Mouse (Mus musculus) thymus, postnatal 0 days (tissue): ENCODE measurements around the gene BC025920. TPM values are rescaled to one million over a fixed set of nuclear protein-coding genes. Genes with fewer than 3 reads are reported as not detected.
"Not testable (repeated sequence)": the region's sequence is repeated elsewhere in the genome, so short reads cannot be mapped to it uniquely, and the experiment has no call there.

Experiments used
- DNase-seq: peaks from one replicate; pipeline ENCODE4 v3.0.0-alpha.2; 2015; ENCODE audit warnings: low spot score
- polyA plus RNA-seq: library from polyadenylated mRNA; unstranded; fragments of >200 nt; fragmentation: Nextera tagmentation; extraction: Ambion mirVana; gene quantifications from 2 replicates; pipeline ENCODE4 v1.2.1, GENCODE M21; 2015

Gene BC025920
- polyA plus RNA-seq, 1 experiment from 2014 or later: 0.98 TPM

- DNase-seq: peak; percentile 77
Observed at GRCm38 (mm10) chr10:81602741-81603151, 3.3 kb upstream of the BC025920 start.

DNA sequence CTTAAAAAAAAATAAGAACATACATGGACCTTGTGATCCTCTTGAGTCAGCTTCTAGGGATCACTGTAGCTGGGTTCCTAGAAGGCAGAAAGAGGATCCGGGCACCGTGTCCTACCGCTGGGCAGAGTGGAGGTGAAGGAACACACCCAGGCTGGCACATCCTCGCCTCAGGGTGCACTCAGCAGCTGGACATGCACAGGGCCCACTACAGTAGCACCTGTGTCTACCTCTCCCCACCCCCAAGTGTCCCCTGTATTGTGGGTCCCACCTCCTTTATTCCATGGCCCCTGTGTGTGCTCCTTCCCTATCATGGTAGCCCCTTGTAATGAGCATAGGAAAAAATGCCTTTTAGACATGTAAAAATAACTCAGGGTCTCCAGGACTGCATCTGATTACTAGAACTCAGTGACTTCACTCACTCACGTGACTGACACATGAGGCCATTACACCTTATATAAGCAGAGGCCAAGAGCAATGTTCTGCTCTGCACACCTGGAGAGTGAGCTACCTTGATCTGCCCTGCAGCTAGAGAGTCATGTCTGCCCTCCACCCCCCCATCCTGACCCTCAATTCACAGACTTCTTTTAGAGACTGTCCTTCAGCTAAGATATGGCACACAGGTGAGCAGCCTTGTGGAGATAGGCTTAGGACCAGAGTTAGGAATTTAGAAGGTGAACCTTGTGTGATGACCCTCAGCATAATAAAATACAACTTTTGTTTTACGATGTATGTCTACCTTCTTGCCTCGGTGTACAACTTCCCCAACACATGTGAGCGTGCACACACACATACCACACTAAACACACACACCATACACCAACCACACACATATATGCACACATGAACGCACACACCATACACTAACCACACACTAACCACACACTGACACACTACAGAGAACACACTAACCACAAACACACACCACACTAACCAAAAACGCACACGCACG is 1.8 kb upstream of the BC025920 start:
- DNase-seq: peak; percentile 21

- peak; percentile 94 for DNase-seq
Observed at GRCm38 (mm10) chr10:81604968-81605665, 953 bp upstream of the BC025920 start.

- no peak for DNase-seq
Observed at GRCm38 (mm10) chr10:81605666-81605973, 450 bp upstream of the BC025920 start.

GRCm38 (mm10) chr10:81608308-81608707 is 2.2 kb downstream of the BC025920 start:
- no peak for DNase-seq

DNA sequence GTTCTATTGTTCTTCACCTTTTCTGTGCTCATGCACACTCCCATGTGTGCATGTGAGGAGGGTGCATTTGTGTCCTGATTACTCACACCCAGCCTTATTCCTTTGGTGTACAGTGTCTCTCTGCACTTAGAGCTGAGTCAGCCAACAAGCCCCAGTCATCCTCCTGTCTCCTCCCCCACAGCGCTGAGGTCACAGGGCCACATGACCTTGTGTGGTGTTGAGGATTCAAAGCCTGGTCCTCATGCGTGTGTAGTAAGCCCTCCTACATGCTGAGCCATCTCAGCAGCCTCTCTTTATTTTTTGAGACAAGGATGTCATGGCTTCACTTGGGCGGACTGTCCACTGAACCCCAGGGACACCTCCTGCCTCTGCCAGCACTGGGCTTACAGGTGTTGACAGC is 6.7 kb downstream of the BC025920 start:
- DNase-seq: no peak

GRCm38 (mm10) chr10:81615486-81615885 is 9.4 kb downstream of the BC025920 start:
- DNase-seq: no peak

DNA sequence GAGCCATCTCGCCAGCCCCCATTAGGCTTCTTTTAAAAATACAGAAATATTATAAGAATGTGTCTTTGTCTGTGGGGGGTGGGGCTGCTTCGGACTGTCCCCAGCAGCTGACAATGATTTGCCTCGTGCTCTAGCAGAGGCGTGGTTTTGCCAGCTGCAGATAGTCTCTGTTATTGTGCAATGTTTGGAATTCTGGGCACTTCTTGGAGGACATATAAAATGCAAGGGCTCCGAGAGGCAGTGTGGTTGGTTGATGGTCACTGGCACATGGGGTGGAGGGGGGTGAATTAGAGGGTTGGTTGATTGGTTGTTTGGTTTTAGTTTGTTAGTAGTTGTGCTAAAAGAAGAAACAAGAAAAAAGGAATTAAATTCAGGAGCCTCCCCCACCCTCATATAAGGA is 13.9 kb downstream of the BC025920 start:
- DNase-seq: no peak

DNA sequence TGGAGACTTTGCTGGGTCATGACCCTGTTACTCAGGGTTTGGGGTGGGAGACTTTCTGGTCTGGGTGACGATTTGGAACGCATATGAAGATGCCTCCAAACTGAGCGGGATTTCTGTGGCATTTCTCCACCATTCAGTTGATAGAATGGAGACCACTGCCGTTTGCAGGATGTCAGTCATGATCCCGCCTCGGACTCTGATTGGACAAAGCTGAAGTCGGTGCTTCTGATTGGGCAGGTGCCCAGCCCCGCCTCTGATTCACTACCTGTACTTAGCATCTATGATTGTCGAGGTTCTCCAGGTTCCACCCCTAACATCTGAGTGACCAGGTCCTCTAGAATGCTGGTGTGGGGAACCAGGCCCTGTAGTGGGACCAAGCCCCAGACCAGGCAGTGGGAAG is 14.7 kb downstream of the BC025920 start:
- no peak for DNase-seq

- DNase-seq: no peak
Observed at GRCm38 (mm10) chr10:81623441-81623840, 17.4 kb downstream of the BC025920 start.

GRCm38 (mm10) chr10:81626101-81626993 is 20.3 kb downstream of the BC025920 start:
- no peak for DNase-seq

DNA sequence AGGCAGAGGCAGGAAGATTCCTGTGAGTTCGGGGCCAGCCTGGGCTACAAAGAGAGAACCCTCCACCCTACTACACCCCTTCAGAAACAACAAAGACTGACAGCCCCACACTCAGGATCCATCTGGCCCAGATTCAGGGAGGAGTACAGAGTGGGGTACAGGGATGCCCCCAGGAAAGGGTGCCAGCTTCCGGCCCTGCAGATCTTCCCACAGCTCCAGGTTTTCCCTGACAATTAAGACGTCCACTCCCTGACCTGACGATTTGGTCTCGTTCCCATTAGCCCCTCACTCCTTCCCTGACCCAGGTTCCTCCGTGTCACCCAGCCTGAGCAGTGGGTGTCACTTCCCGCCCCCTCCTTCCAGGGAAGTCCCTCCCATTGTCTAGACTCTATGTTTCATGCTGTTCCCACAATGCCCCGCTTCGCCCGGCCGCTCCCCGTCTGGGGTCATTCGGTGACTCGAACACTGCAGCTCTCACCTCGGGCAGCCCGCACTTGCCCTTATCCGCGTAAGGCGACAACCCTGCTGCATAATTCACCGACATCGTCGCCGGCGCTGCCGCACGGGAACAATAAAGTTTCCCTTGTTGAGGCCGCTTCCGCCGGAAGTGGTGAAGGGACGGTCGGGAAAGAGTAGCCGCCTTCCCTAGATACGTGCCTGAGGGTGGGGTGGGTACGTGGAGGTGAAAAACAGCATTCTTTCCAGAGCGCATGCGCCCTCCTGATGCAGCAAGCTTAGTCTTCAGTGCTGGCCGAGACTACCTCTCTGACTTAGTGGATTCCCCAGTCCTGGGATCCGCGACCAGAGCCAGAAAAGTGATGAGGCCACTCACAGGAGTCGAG is 21.1 kb downstream of the BC025920 start, which contains the start of gene Sirt6:
Gene Sirt6 (minus strand): TSS at position 804 of the 842 bp plus-strand sequence.
- peak; percentile 97 for DNase-seq

DNA sequence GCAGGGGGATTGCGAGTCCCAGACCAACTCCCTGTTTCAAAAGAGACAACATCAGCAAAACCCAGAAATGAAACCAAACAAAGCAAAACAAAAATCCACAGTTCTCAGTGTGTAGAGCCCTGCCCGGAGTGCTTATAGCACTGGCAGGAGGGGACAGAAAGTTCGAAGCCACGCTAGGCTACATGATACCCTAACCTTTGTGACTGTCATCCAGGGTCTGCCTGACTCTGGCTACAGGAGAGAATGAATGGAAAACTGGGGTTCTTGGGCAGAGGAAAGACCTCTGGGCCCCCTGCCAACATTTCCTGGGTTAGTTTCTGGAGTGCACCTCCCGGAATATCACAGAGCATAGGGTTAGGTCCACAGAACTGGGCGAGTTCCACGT is 21.8 kb downstream of the BC025920 start:
- no peak for DNase-seq

DNA sequence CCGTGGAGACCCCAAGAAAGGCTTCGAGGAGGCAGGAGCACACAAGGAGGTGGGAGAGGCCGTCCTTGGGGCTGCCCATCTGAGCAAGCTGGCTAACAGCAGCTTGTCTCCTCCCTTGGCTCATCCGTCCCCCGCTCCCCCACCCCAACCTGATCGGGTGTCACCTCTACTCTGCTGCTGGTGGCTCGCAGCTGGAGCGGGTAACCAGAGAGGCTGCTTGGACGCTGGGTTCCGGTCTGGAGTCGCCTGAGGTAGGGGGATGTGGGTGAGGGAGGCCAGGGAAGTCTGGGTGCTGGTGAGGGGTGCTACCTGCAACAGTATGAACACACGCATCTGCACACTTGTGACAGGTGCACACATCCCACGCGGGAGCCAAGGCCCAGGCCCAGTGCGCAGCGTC is 22.3 kb downstream of the BC025920 start, which contains the start of gene Ankrd24:
Gene Ankrd24 (plus strand): TSS at position 151 of the 400 bp plus-strand sequence.
- no peak for DNase-seq

DNA sequence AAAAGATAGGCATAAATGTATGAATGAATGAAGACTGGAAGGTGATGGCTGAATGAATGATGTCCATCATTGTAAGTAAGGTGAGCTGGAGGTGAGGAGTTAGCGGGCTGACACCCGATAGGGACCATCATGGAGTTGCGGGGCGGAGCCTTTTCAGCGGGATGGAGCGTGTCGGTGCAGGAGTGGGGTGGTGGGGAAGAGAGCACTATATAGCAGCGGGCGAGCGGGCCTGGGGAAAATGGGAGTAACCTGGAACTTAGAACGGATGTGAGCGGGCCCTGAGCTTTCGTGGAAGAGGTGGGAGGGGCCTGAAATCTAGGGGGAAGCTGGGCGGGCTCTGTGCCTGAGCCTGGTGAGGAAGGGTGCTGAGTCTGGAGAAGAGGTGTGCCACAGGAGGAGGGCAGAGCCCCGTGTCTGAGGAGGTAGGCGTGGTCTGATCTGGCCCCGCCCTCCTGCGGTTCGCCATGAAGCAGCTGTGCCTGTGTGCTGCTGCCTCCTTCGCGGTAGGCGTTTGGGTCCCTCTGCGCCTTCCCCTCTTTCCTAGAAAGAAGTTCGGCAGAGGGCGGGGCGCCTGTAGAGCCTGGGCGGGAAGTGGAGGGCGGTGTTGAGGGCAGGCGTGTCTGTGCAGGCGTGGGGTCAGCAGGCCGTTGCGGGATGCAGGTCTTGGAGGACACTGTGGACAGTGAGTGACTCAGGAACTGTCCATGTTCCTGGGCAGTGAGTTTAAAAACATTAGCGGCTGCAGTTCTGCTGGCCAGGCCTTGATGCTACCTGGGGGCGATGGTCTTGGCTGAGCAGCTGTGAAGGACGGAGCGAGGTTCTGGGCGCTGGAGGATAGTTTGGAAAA is 27.4 kb downstream of the BC025920 start:
- DNase-seq: peak; percentile 94

DNA sequence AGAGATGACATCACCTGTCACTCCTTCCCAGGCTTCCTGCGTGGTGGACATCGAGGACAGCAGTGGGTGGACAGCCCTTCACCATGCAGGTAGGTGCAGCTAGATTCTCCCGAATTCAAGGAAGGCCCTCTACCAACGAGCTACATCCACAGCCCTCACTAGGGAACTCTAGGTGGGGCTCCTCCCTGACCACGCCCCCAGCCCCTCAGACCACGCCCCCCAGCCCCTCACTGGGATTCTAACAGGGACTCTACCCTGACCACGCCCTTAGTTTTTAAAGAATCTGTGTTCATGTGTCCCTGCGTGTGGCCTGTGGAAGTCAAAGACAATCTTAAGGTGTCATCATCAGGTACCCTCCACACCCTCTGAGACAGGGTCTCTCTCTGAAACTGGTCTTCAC is 30.3 kb downstream of the BC025920 start:
- DNase-seq: no peak

DNA sequence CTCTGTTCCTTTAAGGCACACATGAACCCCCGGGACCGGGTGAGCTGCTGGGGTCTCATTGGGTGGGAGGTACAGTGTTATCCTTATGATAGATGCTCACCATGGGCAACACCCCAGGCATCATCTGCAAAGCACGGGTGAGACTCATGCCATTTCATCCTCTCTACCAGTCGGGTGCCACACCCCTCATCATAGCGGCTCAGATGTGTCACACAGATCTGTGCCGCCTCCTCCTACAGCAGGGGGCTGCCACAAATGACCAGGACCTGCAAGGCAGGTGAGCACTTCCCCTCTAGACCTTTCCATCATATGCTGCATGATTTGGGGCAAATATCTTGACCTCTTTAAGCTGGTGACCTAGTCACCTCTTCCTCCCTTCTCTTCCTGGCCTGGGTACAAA is 32.0 kb downstream of the BC025920 start:
- no peak for DNase-seq

GRCm38 (mm10) chr10:81640825-81641224 is 34.8 kb downstream of the BC025920 start:
- DNase-seq: not testable (repeated sequence)

GRCm38 (mm10) chr10:81641566-81641965 is 35.5 kb downstream of the BC025920 start:
- no peak for DNase-seq
